Comparison of ENCODE assay signal across 19 mouse cellular contexts in the genomic region with DNA sequence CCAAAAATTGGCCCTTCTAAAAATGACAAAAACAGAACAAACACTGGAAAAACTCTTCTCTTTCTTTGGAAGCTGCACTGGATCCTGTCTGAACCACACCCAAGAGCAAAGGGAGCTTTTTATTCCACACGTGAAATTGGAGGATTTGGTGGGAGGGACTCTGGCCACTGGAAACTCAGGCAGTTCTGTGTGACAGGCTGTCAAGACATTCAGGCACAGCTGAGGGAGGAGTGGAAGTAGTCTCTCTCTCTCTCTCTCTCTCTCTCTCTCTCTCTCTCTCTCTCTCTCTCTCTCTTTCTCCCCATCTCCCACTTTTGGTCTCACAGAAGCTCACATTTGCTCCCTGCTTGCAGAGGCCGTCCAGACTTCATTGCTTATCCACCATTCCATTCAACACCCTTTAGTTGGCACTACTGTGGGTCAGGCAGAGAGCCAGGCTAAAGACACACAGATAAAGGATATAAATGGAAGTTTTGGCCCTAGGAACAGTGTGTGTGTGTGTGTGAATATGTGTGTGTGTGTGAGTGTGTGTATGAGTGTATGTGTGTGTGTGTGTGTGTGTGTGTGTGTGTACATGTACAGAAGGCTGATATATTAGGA. TPM values are rescaled to one million over a fixed set of nuclear protein-coding genes. Genes with fewer than 3 reads are reported as not detected.
DNase-seq lines count a peak whose midpoint lies in the region; ATAC-seq and TF ChIP-seq lines count a peak whose summit lies in the region.
"Had no signal": no experiment of that assay in that cellular context is flagged by ENCODE, and none has a peak within 500 bp of the region (broad histone marks: within the 10 kb centered on the region; RNA-seq: fewer than 3 reads in every experiment).

No protein-coding gene starts in this region.

- peak; percentile 45; the same call in 1 of the 2 replicates for ATAC-seq in lung, embryonic 14.5 days (ENCODE audit: insufficient read depth)
- peak; percentile 62; the same call in 1 of the 2 replicates for ATAC-seq in heart, embryonic 13.5 days (ENCODE audit: extremely low read depth, insufficient number of reproducible peaks, low FRiP score, low TSS enrichment)
- ATAC-seq: forebrain, embryonic 14.5 days; midbrain, embryonic 13.5 days had no signal

- WGBS in lung, embryonic 14.5 days, result 4% methylated on average over 2 of the region's 2 CpGs
- WGBS in heart, embryonic 13.5 days, result 4% methylated on average over 2 of the region's 2 CpGs

- H3K36me3 ChIP-seq in lung, embryonic 14.5 days (ENCODE audit: insufficient read depth), result no peaks in the 10 kb centered on the region
- H3K36me3 ChIP-seq in heart, embryonic 13.5 days, result no peaks in the 10 kb centered on the region
- H3K36me3 ChIP-seq: limb, embryonic 13.5 days; midbrain, embryonic 13.5 days had no signal

- peaks cover 19% of the 10 kb centered on the region for H3K4me1 ChIP-seq in lung, embryonic 14.5 days (ENCODE audit: insufficient read depth)
- H3K4me1 ChIP-seq in heart, embryonic 13.5 days, result peaks cover 94% of the 10 kb centered on the region

- no peaks in the 10 kb centered on the region for H3K9me3 ChIP-seq in lung, embryonic 14.5 days (ENCODE audit: low read depth, low read length)
- H3K9me3 ChIP-seq in heart, embryonic 13.5 days, result no peaks in the 10 kb centered on the region
- H3K9me3 ChIP-seq: limb, embryonic 13.5 days; midbrain, embryonic 13.5 days had no signal

- peak; percentile 62 for DNase-seq in lung, embryonic 14.5 days
- DNase-seq in lung, postnatal 25 days (ENCODE audit: low spot score), result no peak
- DNase-seq in heart, adult 18-20 months, result peak; percentile 80 to 82
- DNase-seq in heart, postnatal 4 days, result peak; percentile 89
- no peak for DNase-seq in spleen, adult 12 weeks (ENCODE audit: low spot score)
- no peak for DNase-seq in left cerebral cortex, adult 9 months (ENCODE audit: low spot score in 2 of 2)
- DNase-seq: adrenal gland, adult 2 months; cerebellum, adult 8-10 months; kidney, adult 8-10 months; kidney, postnatal 4 days; thymus, postnatal 4 days had no signal

- no peak overlapping the region for H3K9ac ChIP-seq in lung, embryonic 14.5 days
- H3K9ac ChIP-seq in heart, embryonic 13.5 days, result no peak overlapping the region
- H3K9ac ChIP-seq: limb, embryonic 13.5 days; midbrain, embryonic 13.5 days had no signal

- no peak for TF ChIP-seq CTCF in lung, embryonic 14.5 days (IDR thresholded peaks at IDR 0.05; ENCODE audit: low read depth)

- H3K27ac ChIP-seq in lung, embryonic 14.5 days (ENCODE audit: low read depth), result no peak overlapping the region
- peak overlapping the region; percentile 86 for H3K27ac ChIP-seq in heart, embryonic 13.5 days (replicated peaks)
- H3K27ac ChIP-seq: limb, embryonic 13.5 days; midbrain, embryonic 13.5 days had no signal

- no peaks in the 10 kb centered on the region for H3K27me3 ChIP-seq in lung, embryonic 14.5 days (ENCODE audit: insufficient read depth, low read length)
- no peaks in the 10 kb centered on the region for H3K27me3 ChIP-seq in heart, embryonic 13.5 days (replicated peaks)
- H3K27me3 ChIP-seq: midbrain, embryonic 13.5 days had no signal

- no peak overlapping the region for H3K4me2 ChIP-seq in lung, embryonic 14.5 days
- H3K4me2 ChIP-seq in heart, embryonic 13.5 days, result peak overlapping the region; percentile 18; the same call in 1 of the 2 replicates
- H3K4me2 ChIP-seq: limb, embryonic 13.5 days; midbrain, embryonic 13.5 days had no signal

- H3K4me3 ChIP-seq in lung, embryonic 14.5 days (ENCODE audit: low read depth, low read length), result no peak overlapping the region
- H3K4me3 ChIP-seq in heart, embryonic 13.5 days, result no peak overlapping the region
- H3K4me3 ChIP-seq: limb, embryonic 13.5 days; midbrain, embryonic 13.5 days had no signal

RNA-seq across cellular contexts. Expression of a gene that starts 14.5 kb away (rescaled TPM):
- 0.67 and 0.85 TPM in 2 replicates for polyA plus RNA-seq in lung, embryonic 14.5 days (2014; fragmentation: Nextera tagmentation; extraction: Ambion mirVana)
- not detected for total RNA-seq in heart, adult 18-20 months (2021)
- polyA plus RNA-seq in heart, embryonic 13.5 days (2015; fragmentation: Nextera tagmentation; extraction: Ambion mirVana), result 0.27 and 0.69 TPM in 2 replicates
- under 1 TPM; 0.29 to 0.38 TPM for total RNA-seq in heart, postnatal 4 days (2021)
- total RNA-seq: granulocyte monocyte progenitor cell, adult 5-6 weeks; left cerebral cortex, adult 18-20 months had no signal
- polyA plus RNA-seq: C2C12; testis, adult 2 months had no signal

Comparison
In these comparisons a context has a peak if more than half of its experiments do, and no peak if none do; other contexts are left out.
1. DNase-seq: peak in lung, embryonic 14.5 days (single experiment), heart, adult 18-20 months (2 of 2) and heart, postnatal 4 days (single experiment); none in lung, postnatal 25 days (single experiment), spleen, adult 12 weeks (single experiment) and left cerebral cortex, adult 9 months (0 of 2).